7 mouse cellular contexts compared by ENCODE assay signal in genomic region chr2:167933397-167933796, GRCm38 (mm10). TPM values are rescaled to one million over a fixed set of nuclear protein-coding genes. Genes with fewer than 3 reads are reported as not detected.
DNase-seq lines count a peak whose midpoint lies in the region; ATAC-seq and TF ChIP-seq lines count a peak whose summit lies in the region.

No protein-coding gene starts in this region.

- H3K9ac ChIP-seq in lung, postnatal 0 days (replicated peaks; ENCODE audit: low read depth) = peak overlapping the region; percentile 93
- peak overlapping the region; percentile 83; the same call in 1 of the 2 replicates for H3K9ac ChIP-seq in limb, embryonic 12.5 days (replicated peaks)
- H3K9ac ChIP-seq in stomach, embryonic 15.5 days = peak overlapping the region; percentile 76; the same call in 1 of the 2 replicates

- no peaks in the 10 kb centered on the region for H3K9me3 ChIP-seq in lung, postnatal 0 days (ENCODE audit: low read length)
- H3K9me3 ChIP-seq in forebrain, embryonic 10.5 days = no peaks in the 10 kb centered on the region
- H3K9me3 ChIP-seq in limb, embryonic 12.5 days = no peaks in the 10 kb centered on the region
- H3K9me3 ChIP-seq in stomach, embryonic 15.5 days = no peaks in the 10 kb centered on the region

- 0 out of 2 replicates have a peak, but pooled peaks cover 4% of the 10 kb centered on the region for H3K36me3 ChIP-seq in lung, postnatal 0 days (ENCODE audit: insufficient read depth, low read length)
- H3K36me3 ChIP-seq in forebrain, embryonic 10.5 days (replicated peaks) = 0 out of 2 replicates have a peak, but pooled peaks cover 7% of the 10 kb centered on the region
- H3K36me3 ChIP-seq in limb, embryonic 12.5 days = no peaks in the 10 kb centered on the region
- H3K36me3 ChIP-seq in stomach, embryonic 15.5 days = no peaks in the 10 kb centered on the region

- no peaks in the 10 kb centered on the region for H3K27me3 ChIP-seq in lung, postnatal 0 days (replicated peaks; ENCODE audit: insufficient read depth, low read length)
- H3K27me3 ChIP-seq in forebrain, embryonic 10.5 days (ENCODE audit: poor library complexity, severe bottlenecking) = no peaks in the 10 kb centered on the region
- no peaks in the 10 kb centered on the region for H3K27me3 ChIP-seq in limb, embryonic 12.5 days
- H3K27me3 ChIP-seq in stomach, embryonic 15.5 days (replicated peaks) = no peaks in the 10 kb centered on the region

- H3K4me3 ChIP-seq in lung, postnatal 0 days (ENCODE audit: low read depth, low read length) = peak overlapping the region; percentile 77
- peak overlapping the region; percentile 91 for H3K4me3 ChIP-seq in forebrain, embryonic 10.5 days
- peak overlapping the region; percentile 89 for H3K4me3 ChIP-seq in limb, embryonic 12.5 days (replicated peaks)
- H3K4me3 ChIP-seq in stomach, embryonic 15.5 days (replicated peaks) = peak overlapping the region; percentile 88

- peaks cover 10% of the 10 kb centered on the region; the same call in 1 of the 2 replicates for H3K4me1 ChIP-seq in lung, postnatal 0 days (ENCODE audit: insufficient read depth, low read depth, low read length)
- peaks cover 34% of the 10 kb centered on the region for H3K4me1 ChIP-seq in forebrain, embryonic 10.5 days
- H3K4me1 ChIP-seq in limb, embryonic 12.5 days (replicated peaks) = peaks cover 29% of the 10 kb centered on the region
- peaks cover 26% of the 10 kb centered on the region for H3K4me1 ChIP-seq in stomach, embryonic 15.5 days

- no peak overlapping the region for H3K27ac ChIP-seq in lung, postnatal 0 days (ENCODE audit: low read length)
- no peak overlapping the region for H3K27ac ChIP-seq in forebrain, embryonic 10.5 days
- no peak overlapping the region for H3K27ac ChIP-seq in limb, embryonic 12.5 days
- H3K27ac ChIP-seq in stomach, embryonic 15.5 days = no peak overlapping the region

- H3K4me2 ChIP-seq in lung, postnatal 0 days (replicated peaks; ENCODE audit: low read depth, low read length) = peak overlapping the region; percentile 85
- H3K4me2 ChIP-seq in limb, embryonic 12.5 days = peak overlapping the region; percentile 88
- peak overlapping the region; percentile 89 for H3K4me2 ChIP-seq in stomach, embryonic 15.5 days

- 40% methylated on average over 7 of the region's 7 CpGs for WGBS in lung, postnatal 0 days
- 36% methylated on average over 7 of the region's 7 CpGs for WGBS in forebrain, embryonic 10.5 days
- 46% methylated on average over 7 of the region's 7 CpGs for WGBS in limb, embryonic 12.5 days
- 36% methylated on average over 7 of the region's 7 CpGs for WGBS in stomach, embryonic 15.5 days

- ATAC-seq in lung, postnatal 0 days = no peak
- ATAC-seq in limb, embryonic 12.5 days (ENCODE audit: insufficient number of reproducible peaks, insufficient read depth, low FRiP score, low TSS enrichment, low read depth) = no peak
- ATAC-seq in stomach, embryonic 15.5 days (ENCODE audit: insufficient read depth, low FRiP score, low read depth) = no peak

- no peak for DNase-seq in lung, postnatal 0 days (ENCODE audit: low spot score)
- no peak for DNase-seq in lung, adult 18-20 months
- DNase-seq in forebrain, embryonic 10.5 days (ENCODE audit: extremely low spot score, low spot score) = no peak
- DNase-seq in ovary, postnatal 10 days (ENCODE audit: low spot score) = no peak
- DNase-seq in cerebellum, adult 11 months = no peak

- TF ChIP-seq CTCF in lung, postnatal 0 days (IDR thresholded peaks at IDR 0.05) = no peak

- no peak for TF ChIP-seq EP300 in lung, postnatal 0 days (IDR thresholded peaks at IDR 0.05)

RNA-seq across cellular contexts. Expression of gene Ptpn1, which starts 1.5 kb away (rescaled TPM):
- 81.2 and 94.5 TPM in 2 replicates for polyA plus RNA-seq in lung, postnatal 0 days (2015; fragmentation: Nextera tagmentation; extraction: Ambion mirVana)
- 66.0 and 66.4 TPM in 2 replicates for polyA plus RNA-seq in forebrain, embryonic 10.5 days (2016; fragmentation: Nextera tagmentation; extraction: Ambion mirVana)
- polyA plus RNA-seq in limb, embryonic 12.5 days (2016; fragmentation: Nextera tagmentation; extraction: Ambion mirVana) = 51.7 and 60.1 TPM in 2 replicates
- 52.8 and 54.8 TPM in 2 replicates for polyA plus RNA-seq in stomach, embryonic 15.5 days (2015; fragmentation: Nextera tagmentation; extraction: Ambion mirVana)
